In the genomic region with DNA sequence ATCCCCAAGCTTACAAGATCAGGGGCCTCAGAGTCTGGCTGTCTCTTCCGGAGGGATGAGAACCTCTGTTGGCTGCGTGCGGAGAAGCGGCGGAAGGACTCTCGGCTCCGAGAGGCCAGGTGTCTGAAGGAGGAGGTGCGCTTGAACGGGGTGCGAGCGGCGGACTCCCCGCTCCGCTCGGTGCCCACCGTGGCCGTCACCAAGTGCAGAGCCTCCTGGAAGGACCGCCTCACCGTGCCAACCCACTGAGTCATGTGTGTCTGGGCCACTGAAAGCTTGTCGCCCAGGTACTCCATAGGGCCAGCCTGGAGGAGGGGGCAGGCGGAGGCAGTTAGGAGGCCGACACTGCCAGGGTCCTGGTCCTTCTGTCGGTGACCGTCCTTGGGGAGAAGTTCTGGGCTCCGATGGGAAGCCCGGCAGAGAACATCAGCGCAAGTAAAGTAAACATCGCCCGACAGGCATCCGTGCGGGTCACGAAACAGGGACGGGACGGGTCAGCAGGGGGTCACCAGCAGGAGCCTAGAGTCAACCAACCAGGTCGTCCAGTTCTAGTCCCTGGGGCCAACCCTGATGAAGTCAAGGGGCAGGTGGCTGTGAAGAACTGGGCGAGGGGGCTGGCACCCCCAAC, we compare ENCODE assay signal across 8 mouse cellular contexts. TPM values are rescaled to one million over a fixed set of nuclear protein-coding genes. Genes with fewer than 3 reads are reported as not detected.
A peak's percentile ranks its signal among the peaks of the same experiment; 100 is the strongest.
DNase-seq lines count a peak whose midpoint lies in the region; ATAC-seq lines count a peak whose summit lies in the region.

No protein-coding gene starts in this region.

- ATAC-seq in embryonic facial prominence, embryonic 13.5 days (ENCODE audit: insufficient number of reproducible peaks, insufficient read depth, low FRiP score, low TSS enrichment, low read depth), result no peak
- ATAC-seq in hindbrain, embryonic 14.5 days (ENCODE audit: low FRiP score), result no peak

- DNase-seq in left cerebral cortex, adult 18-20 months (ENCODE audit: low spot score in 2 of 2), result peak; percentile 48 to 52
- no peak for DNase-seq in left cerebral cortex, adult 8-10 months (ENCODE audit: low spot score in 2 of 2)
- no peak for DNase-seq in hindbrain, embryonic 14.5 days (ENCODE audit: low spot score)
- DNase-seq in lung, postnatal 36 days, result peak; percentile 39
- peak; percentile 31 to 41 for DNase-seq in urinary bladder, postnatal 36 days (ENCODE audit: low spot score in 2 of 2)
- DNase-seq in c-Kit-positive CD71-positive TER-119-positive erythroid progenitor cells, embryonic 14.5 days (ENCODE audit: low spot score), result no peak
- DNase-seq in adrenal gland, adult 8-10 months, result no peak

- 6% methylated on average over 36 of the region's 36 CpGs for WGBS in embryonic facial prominence, embryonic 13.5 days
- 13% methylated on average over 36 of the region's 36 CpGs for WGBS in hindbrain, embryonic 14.5 days

- peak overlapping the region; percentile 67 for H3K9ac ChIP-seq in embryonic facial prominence, embryonic 13.5 days
- H3K9ac ChIP-seq in hindbrain, embryonic 14.5 days, result peak overlapping the region; percentile 65

- 0 out of 2 replicates have a peak, but pooled peaks cover 6% of the 10 kb centered on the region for H3K9me3 ChIP-seq in embryonic facial prominence, embryonic 13.5 days
- no peaks in the 10 kb centered on the region for H3K9me3 ChIP-seq in hindbrain, embryonic 14.5 days (ENCODE audit: control insufficient read depth, low read length)

- H3K4me3 ChIP-seq in embryonic facial prominence, embryonic 13.5 days, result peak overlapping the region; percentile 49
- H3K4me3 ChIP-seq in hindbrain, embryonic 14.5 days (replicated peaks; ENCODE audit: low read length), result peak overlapping the region; percentile 45

- peak overlapping the region; percentile 91 for H3K4me2 ChIP-seq in embryonic facial prominence, embryonic 13.5 days
- peak overlapping the region; percentile 91 for H3K4me2 ChIP-seq in hindbrain, embryonic 14.5 days (replicated peaks)

- H3K27ac ChIP-seq in embryonic facial prominence, embryonic 13.5 days, result peak overlapping the region; percentile 69
- 0 out of 2 replicates have a peak overlapping the region, but pooled peaks have one; percentile 54 for H3K27ac ChIP-seq in hindbrain, embryonic 14.5 days

- no peaks in the 10 kb centered on the region for H3K36me3 ChIP-seq in embryonic facial prominence, embryonic 13.5 days
- no peaks in the 10 kb centered on the region for H3K36me3 ChIP-seq in hindbrain, embryonic 14.5 days (replicated peaks; ENCODE audit: control insufficient read depth, insufficient read depth)

- peaks cover 42% of the 10 kb centered on the region for H3K4me1 ChIP-seq in embryonic facial prominence, embryonic 13.5 days
- peaks cover 17% of the 10 kb centered on the region for H3K4me1 ChIP-seq in hindbrain, embryonic 14.5 days (replicated peaks; ENCODE audit: control insufficient read depth, insufficient read depth, low read length)

- peaks cover 41% of the 10 kb centered on the region for H3K27me3 ChIP-seq in embryonic facial prominence, embryonic 13.5 days
- H3K27me3 ChIP-seq in hindbrain, embryonic 14.5 days (ENCODE audit: control insufficient read depth, insufficient read depth, low read length), result peaks cover 13% of the 10 kb centered on the region

RNA-seq across cellular contexts. Expression of gene Crybb3, which starts 56.4 kb away (rescaled TPM):
- 1 to 10 TPM; 1.4 to 1.6 TPM for total RNA-seq in left cerebral cortex, adult 18-20 months (2021)
- total RNA-seq in left cerebral cortex, adult 8-10 months (2022), result 1 to 10 TPM in 1 of 4 experiments, under 1 TPM in 1, not detected in 2; 0.53 to 2.6 TPM
- polyA plus RNA-seq in embryonic facial prominence, embryonic 13.5 days (2015; fragmentation: Nextera tagmentation; extraction: Ambion mirVana), result 1.3 and 2.5 TPM in 2 replicates
- 0.57 and 0.99 TPM in 2 replicates for polyA plus RNA-seq in hindbrain, embryonic 14.5 days (2014; fragmentation: Nextera tagmentation; extraction: Ambion mirVana)
- total RNA-seq in adrenal gland, adult 8-10 months (2022), result 1 to 10 TPM in 2 of 4 experiments, under 1 TPM in 1, not detected in 1; 0.84 to 2.6 (median 2.3) TPM

Comparison
In these comparisons a context has a peak if more than half of its experiments do, and no peak if none do; other contexts are left out.
1. DNase-seq: peak in left cerebral cortex, adult 18-20 months (2 of 2), lung, postnatal 36 days (single experiment) and urinary bladder, postnatal 36 days (2 of 2); none in left cerebral cortex, adult 8-10 months (0 of 2), hindbrain, embryonic 14.5 days (single experiment), c-Kit-positive CD71-positive TER-119-positive erythroid progenitor cells, embryonic 14.5 days (single experiment) and adrenal gland, adult 8-10 months (single experiment).